Mouse (Mus musculus) cortical plate, adult 2 months (tissue): Measurements from ENCODE around the gene Card19.

Experiments
- CTCF ChIP-seq: fragments of 200-500 bp; IDR thresholded peaks from 2 replicates; pipeline ENCODE4 v1.5.1; 2011; ENCODE audit warnings: mild to moderate bottlenecking, control low read depth, low read length; ENCODE audit not compliant: insufficient read depth; ENCODE audit errors: extremely low read depth
- POLR2A ChIP-seq: fragments of 200-500 bp; IDR thresholded peaks from 2 replicates; pipeline ENCODE4 v1.6.1; 2011; ENCODE audit warnings: mild to moderate bottlenecking, low read length, control low read depth; ENCODE audit not compliant: insufficient read depth; ENCODE audit errors: extremely low read depth

- TF ChIP-seq POLR2A (no peak), CTCF (no peak)
Measured at GRCm38 (mm10) chr13:49225633-49226032, 9.8 kb upstream of the Card19 start.
